Mouse (Mus musculus) layer of hippocampus, postnatal 10 days (tissue): Measurements from ENCODE around the gene Dpp8. TPM values are rescaled to one million over a fixed set of nuclear protein-coding genes. Genes with fewer than 3 reads are reported as not detected.
A peak's percentile ranks its signal among the peaks of the same experiment; 100 is the strongest.

Source experiments
- DNase-seq, 2 experiments: peaks; one replicate each; pipeline ENCODE4 v3.0.0; 2021; ENCODE audit warnings: low spot score in 2 of 2
- total RNA-seq, 2 experiments: library from RNA; stranded (reverse); gene quantifications; 2 replicates each; pipeline ENCODE4 v1.2.3; 2021

The Dpp8 gene
- total RNA-seq, 2 experiments from 2014 or later, result 134 to 140 TPM

DNA sequence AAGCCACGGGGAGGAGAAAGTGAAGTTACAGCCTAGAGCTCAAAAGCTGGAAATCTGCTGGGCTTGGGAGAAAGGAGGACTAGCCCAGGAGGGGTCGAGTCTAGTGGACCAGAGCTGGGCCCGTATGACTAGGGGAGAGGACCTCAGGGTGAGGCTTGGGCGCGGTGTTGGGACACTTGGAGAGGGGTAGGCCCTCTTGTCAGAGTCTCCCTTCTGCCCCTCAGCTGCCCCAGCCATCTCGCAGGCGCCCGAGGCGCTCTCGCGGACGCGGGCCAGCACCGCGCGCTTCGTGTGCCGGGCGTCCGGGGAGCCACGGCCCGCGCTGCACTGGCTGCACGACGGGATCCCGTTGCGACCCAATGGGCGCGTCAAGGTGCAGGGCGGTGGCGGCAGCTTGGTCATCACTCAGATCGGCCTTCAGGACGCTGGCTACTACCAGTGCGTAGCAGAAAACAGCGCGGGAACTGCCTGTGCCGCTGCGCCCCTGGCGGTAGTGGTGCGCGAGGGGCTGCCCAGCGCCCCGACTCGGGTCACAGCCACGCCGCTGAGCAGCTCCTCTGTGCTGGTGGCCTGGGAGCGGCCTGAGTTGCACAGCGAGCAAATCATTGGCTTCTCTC lies 91.4 kb downstream of the Dpp8 start:
- peak; percentile 67 to 75 for DNase-seq

DNA sequence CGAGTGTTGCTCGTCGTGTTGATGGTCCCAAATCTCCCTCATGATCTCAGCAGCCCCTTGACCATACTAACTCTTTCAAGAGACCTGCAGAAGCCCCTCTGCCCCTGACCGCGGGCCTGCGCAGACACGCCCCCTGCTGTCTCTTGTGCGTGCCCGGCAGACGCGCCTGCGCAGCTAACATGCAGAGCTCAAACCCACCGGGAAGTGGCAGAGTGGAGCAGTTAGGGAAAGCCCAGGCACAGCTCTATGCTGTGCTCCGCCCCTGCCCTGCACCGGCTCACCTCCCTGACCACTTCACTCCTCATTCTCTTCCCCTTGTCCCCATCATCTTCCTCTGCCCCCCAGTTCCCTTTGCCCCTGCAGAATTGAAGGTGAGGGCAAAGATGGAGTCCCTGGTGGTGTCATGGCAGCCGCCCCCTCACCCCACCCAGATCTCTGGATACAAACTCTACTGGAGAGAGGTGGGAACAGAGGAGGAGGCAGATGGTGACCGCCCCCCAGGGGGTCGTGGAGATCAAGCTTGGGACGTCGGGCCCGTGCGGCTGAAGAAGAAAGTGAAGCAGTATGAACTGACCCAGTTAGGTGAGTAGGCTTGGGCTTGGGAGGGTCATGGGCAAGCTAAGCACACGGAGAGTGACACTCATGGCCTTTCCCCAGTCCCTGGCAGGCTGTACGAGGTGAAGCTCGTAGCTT lies 96.1 kb downstream of the Dpp8 start:
- DNase-seq, result peak in 1 of 2 experiments; percentile 55

DNA sequence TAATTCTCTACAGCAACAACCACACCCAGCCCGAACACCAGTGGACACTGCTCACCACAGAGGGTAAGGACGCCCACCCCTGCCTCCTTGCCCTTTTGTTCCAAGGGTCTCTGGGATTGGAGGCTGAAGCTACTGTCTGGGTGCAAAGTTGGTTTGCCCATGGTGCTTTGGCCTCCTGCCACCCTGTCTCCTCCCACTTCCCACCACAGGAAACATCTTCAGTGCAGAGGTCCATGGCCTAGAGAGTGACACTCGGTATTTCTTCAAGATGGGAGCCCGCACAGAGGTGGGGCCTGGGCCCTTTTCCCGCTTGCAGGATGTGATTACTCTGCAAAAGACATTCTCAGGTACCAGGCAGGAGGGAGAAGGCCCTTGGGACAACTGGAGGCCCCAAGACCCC lies 99.5 kb downstream of the Dpp8 start:
- no peak for DNase-seq

Other genes starting within 250 kb of the Dpp8 start
- 10 to 100 TPM; 44.1 to 45.8 TPM for gene Dennd4a, start 221.1 kb upstream of the Dpp8 start, total RNA-seq
- gene Slc24a1, start 80.8 kb upstream of the Dpp8 start, total RNA-seq, result under 1 TPM; 0.07 to 0.25 TPM
- 10 to 100 TPM; 21.9 to 23.3 TPM for gene Ints14, start 71.5 kb upstream of the Dpp8 start, total RNA-seq
- gene Hacd3, start 10.7 kb upstream of the Dpp8 start, total RNA-seq, result 100 to 1,000 TPM; 154 to 163 TPM
- 10 to 100 TPM; 37.7 to 44.7 TPM for gene Igdcc4, start 69.1 kb downstream of the Dpp8 start, total RNA-seq
- gene Igdcc3, start 108.8 kb downstream of the Dpp8 start, total RNA-seq, result 1 to 10 TPM; 5.4 to 7.1 TPM
- 1 to 10 TPM; 4.5 to 5.6 TPM for gene Parp16, start 162.9 kb downstream of the Dpp8 start, total RNA-seq
- gene Cilp, start 232.8 kb downstream of the Dpp8 start, total RNA-seq, result under 1 TPM in 1 of 2 experiments, not detected in 1; 0.18 TPM